In the genomic region with DNA sequence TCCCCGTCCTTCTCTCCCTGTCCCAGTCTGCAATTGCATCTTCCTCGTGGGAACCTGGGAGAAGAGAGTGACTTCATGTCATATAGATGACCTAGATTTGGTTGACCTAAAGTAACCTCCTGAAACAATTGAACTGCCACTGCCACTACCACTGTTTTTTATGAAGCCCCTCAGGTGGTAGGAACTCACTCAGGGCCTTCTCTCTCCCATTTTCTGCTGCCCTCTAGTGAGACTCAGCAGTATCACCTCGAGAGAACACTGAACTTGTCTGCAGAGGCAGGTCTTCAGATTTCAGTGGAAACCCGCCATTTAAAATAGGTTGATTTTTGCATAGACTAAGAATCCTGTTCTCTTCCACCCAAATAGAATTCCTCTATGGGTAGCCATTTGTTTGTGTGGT, we compare ENCODE assay signal across 7 mouse cellular contexts. TPM values are rescaled to one million over a fixed set of nuclear protein-coding genes. Genes with fewer than 3 reads are reported as not detected.
DNase-seq lines count a peak whose midpoint lies in the region; ATAC-seq and TF ChIP-seq lines count a peak whose summit lies in the region.

No protein-coding gene starts in this region.

- intact Hi-C loops in heart, postnatal 36 days (cut with DNase I) = loop anchor here (5.0 kb wide), 2 partner anchors 208 to 333 kb away; no protein-coding TSS in a partner anchor

- DNase-seq in layer of hippocampus, adult 2 months (ENCODE audit: low spot score in 2 of 2) = no peak
- DNase-seq in layer of hippocampus, postnatal 36 days = no peak
- DNase-seq in Patski (ENCODE audit: low read depth, low spot score) = no peak
- DNase-seq in mesoderm, embryonic 11.5 days (ENCODE audit: low read depth, low spot score) = peak; percentile 32
- no peak for DNase-seq in c-Kit-positive CD71-positive TER-119-positive erythroid progenitor cells, embryonic 14.5 days (ENCODE audit: low spot score)
- no peak for DNase-seq in heart, postnatal 36 days

- peak; percentile 89 for TF ChIP-seq CTCF in layer of hippocampus, adult 2 months (conservative IDR thresholded peaks at IDR 0.05)
- TF ChIP-seq CTCF in E14TG2a.4 (conservative IDR thresholded peaks at IDR 0.05; ENCODE audit: low read length) = peak; percentile 58
- peak; percentile 86 for TF ChIP-seq CTCF in Patski (IDR thresholded peaks at IDR 0.05)

- peaks cover 25% of the 10 kb centered on the region for H3K4me1 ChIP-seq in E14TG2a.4 (replicated peaks; ENCODE audit: low read depth, low read length)

- CTCF ChIA-PET in Patski (lab: Charles Lee) = interaction anchor here (0.7 to 14.1 kb wide), 7 partner anchors 14 to 207 kb away, joined by 3 to 311 read pairs (median 5); a partner anchor contains a TSS

- POLR2A ChIA-PET in Patski (lab: Charles Lee) = interaction anchor here (0.8 to 2.2 kb wide), 4 partner anchors 20 to 84 kb away, joined by 3 to 16 read pairs (median 3); a partner anchor contains a TSS

- in situ Hi-C loops in Patski (cut with MboI; ENCODE audit: low pct_unique_long_range_greater_than_20kb) = loop anchor here (5.0 to 10.0 kb wide), 2 partner anchors 210 to 333 kb away; no protein-coding TSS in a partner anchor

- no peak for ATAC-seq in Patski

- no peaks in the 10 kb centered on the region for H3K9me3 ChIP-seq in E14TG2a.4 (ENCODE audit: low read length)

- H3K4me3 ChIP-seq in layer of hippocampus, adult 2 months = no peak overlapping the region
- H3K4me3 ChIP-seq in E14TG2a.4 (replicated peaks; ENCODE audit: low read length) = no peak overlapping the region

- H3K27ac ChIP-seq in layer of hippocampus, adult 2 months = no peak overlapping the region

- no peaks in the 10 kb centered on the region for H3K36me3 ChIP-seq in E14TG2a.4 (ENCODE audit: insufficient read depth, low read length)

- H3K27me3 ChIP-seq in E14TG2a.4 (ENCODE audit: insufficient read depth, low read length) (peaks cover 8% of the 10 kb centered on the region; the same call in 1 of the 2 replicates), Patski (no peaks in the 10 kb centered on the region)

RNA-seq across cellular contexts. Expression of a gene that starts 10.9 kb away (rescaled TPM):
- total RNA-seq in layer of hippocampus, adult 2 months (2021) = 1 to 10 TPM in 1 of 2 experiments, under 1 TPM in 1; 0.79 to 1.7 TPM
- 1 to 10 TPM; 1.5 to 2.0 TPM for total RNA-seq in layer of hippocampus, postnatal 36 days (2021)
- polyA plus RNA-seq in Patski (2021) = 0.13 TPM
- under 1 TPM; 0.16 to 0.22 TPM for total RNA-seq in heart, postnatal 36 days (2021)

RNA-seq across cellular contexts. Expression of a gene that starts 55.4 kb away (rescaled TPM):
- 100 to 1,000 TPM in 1 of 2 experiments, 10 to 100 TPM in 1; 94.4 to 102 TPM for total RNA-seq in layer of hippocampus, adult 2 months (2021)
- 10 to 100 TPM; 87.3 to 90.3 TPM for total RNA-seq in layer of hippocampus, postnatal 36 days (2021)
- 77.8 TPM for polyA plus RNA-seq in Patski (2021)
- 10 to 100 TPM; 20.0 to 20.8 TPM for total RNA-seq in heart, postnatal 36 days (2021)

Comparison
In these comparisons a context has a peak if more than half of its experiments do, and no peak if none do; other contexts are left out.
1. RNA of a gene that starts 55.4 kb away (total RNA-seq): 94.4 to 102 TPM in layer of hippocampus, adult 2 months and 87.3 to 90.3 TPM in layer of hippocampus, postnatal 36 days; 20.0 to 20.8 TPM in heart, postnatal 36 days; every median in the first group is over 4 times any median in the second.
2. Peak in every context shown above with its lines, with median percentiles within 50 percentile points of each other: CTCF ChIP-seq.